Mouse (Mus musculus): ENCODE measurements around the gene Zfp54. TPM values are rescaled to one million over a fixed set of nuclear protein-coding genes. Genes with fewer than 3 reads are reported as not detected.

Gene Zfp54
- 0.26 and 1.1 TPM in 2 replicates for polyA plus RNA-seq (2012; rRNA removed; ENCODE audit: low replicate concordance)

DNA sequence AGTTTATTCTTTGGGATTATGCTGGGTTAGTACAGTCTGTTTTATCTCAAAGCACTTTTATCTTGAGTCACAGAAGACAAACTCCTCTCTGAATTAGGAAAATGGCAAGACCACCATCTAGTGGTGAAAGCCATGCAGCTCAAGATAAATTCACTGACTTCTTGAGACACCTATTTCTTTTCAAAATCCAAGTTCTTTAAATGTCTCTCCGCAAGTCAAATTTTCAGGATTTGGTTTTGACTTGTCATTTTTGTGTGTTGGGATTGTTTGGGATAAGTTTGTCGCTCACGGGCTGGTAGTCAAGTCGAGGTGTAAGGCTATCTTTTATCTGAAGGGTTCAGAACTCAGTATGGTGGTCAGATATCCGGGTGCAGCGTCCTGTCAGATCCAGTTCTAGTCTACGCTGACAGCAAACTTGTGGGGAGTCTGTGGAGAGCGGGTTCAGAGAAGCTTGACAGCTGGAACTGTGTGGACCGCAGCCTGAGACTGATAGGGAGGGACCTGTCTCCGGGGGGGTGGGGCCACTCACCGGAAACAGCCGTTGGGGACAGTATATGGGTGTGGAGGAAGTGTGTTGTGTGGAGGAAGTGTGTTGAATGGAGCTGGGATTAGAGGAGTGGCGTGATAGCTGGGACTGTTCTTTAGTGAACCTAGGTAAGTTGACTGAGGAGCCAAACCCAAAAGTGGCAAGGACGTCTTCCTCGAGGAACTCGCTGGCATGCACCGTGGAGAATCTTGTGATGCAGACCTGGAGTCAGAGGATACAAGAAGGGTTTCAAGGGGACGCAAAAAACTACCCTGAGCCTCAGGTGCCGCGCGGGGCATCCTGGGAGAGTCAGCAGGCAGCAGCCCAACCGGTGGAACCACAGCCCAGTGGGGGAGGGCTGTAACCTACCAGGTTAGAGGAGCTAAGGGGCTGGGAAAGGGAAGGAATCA, at the start of gene Zfp54:
Gene Zfp54, plus strand, starts transcription at position 564 of the 936 bp plus-strand sequence.

DNA sequence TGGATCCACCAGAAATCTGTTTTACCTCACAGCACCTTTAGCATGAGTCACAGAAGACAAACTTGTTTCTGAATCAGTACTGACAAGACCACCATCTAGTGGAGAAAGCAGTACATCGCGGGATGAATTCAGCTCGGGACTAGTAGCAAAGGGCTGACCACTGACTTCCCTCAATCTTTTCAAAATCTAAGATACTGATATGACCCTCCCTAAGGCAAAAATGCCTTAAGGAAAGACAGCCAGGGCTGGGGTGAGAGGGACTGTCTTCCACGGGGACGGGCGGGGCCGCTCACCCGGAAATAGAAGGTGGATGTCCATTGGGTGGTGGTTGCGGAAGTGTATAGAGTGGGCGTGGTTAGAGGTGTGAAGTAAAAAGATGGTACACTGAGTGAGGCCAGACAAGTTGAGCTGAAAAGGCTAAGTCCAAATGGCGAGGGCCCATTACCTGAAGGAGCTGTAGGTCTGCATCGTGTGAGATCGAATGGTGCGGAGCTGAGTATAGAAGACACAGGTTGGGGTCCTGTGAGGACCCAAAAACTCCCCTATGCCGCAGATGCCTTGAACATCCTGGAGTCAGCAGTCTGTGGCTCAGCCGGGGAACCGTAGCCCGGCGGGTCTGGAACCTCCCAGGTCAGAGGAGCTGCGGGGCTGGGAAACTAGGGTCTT, 39.5 kb upstream of the Zfp54 start, which contains the start of gene Zfp677:
Gene Zfp677, plus strand, starts transcription at position 358 of the 666 bp plus-strand sequence.

DNA sequence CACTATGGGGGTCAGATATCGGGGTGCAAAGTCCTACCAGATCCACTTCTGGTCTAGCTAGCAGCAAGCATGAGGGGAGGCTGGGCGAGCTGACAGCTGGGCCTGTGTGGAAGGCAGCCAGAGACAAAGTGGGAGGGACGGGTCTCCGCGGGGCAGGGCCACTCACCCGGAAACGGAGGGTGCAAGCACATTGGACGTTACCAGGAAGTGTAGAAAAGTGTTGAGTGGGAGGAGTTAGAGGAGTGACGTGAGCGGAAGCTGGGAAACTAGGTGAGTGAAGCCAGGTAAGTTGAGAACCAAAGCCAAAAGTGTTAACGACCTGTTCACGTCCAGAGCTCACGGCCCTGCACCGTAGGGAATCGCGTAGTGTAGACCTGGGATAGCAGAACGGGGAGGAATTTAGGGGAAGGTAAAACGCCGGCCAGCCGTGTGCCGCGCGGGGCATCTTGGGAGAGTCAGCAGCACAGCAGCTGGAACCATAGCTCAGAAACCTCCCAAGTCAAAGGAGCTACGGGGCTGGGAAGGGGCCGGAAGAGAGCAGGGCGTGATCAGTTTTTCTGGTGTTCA, 27.2 kb downstream of the Zfp54 start, which contains the start of gene Zfp51:
Gene Zfp51, plus strand, starts transcription at position 237 of the 567 bp plus-strand sequence.

Other genes starting within 250 kb of the Zfp54 start
- gene Vmn1r234, start 197.1 kb upstream of the Zfp54 start, polyA plus RNA-seq (2012; rRNA removed; ENCODE audit: low replicate concordance) = not detected in 2 replicates
- gene Vmn1r235, start 166.8 kb upstream of the Zfp54 start, polyA plus RNA-seq (2012; rRNA removed; ENCODE audit: low replicate concordance) = not detected in 2 replicates
- gene Vmn1r236, start 140.3 kb upstream of the Zfp54 start, polyA plus RNA-seq (2012; rRNA removed; ENCODE audit: low replicate concordance) = not detected in 2 replicates
- not detected in 2 replicates for gene Vmn1r237, start 111.4 kb upstream of the Zfp54 start, polyA plus RNA-seq (2012; rRNA removed; ENCODE audit: low replicate concordance)
- 0.13 and 0.47 TPM in 2 replicates for gene Zfp677, start 39.5 kb upstream of the Zfp54 start, polyA plus RNA-seq (2012; rRNA removed; ENCODE audit: low replicate concordance)
- gene Zfp51, start 27.1 kb downstream of the Zfp54 start, polyA plus RNA-seq (2012; rRNA removed; ENCODE audit: low replicate concordance) = 0.42 and 0.99 TPM in 2 replicates
- gene Zfp53, start 65.8 kb downstream of the Zfp54 start, polyA plus RNA-seq (2012; rRNA removed; ENCODE audit: low replicate concordance) = 1.5 and 2.2 TPM in 2 replicates
- gene Zfp52, start 112.3 kb downstream of the Zfp54 start, polyA plus RNA-seq (2012; rRNA removed; ENCODE audit: low replicate concordance) = 0.14 and 0.76 TPM in 2 replicates
- gene Zfp948, start 143.8 kb downstream of the Zfp54 start, polyA plus RNA-seq (2012; rRNA removed; ENCODE audit: low replicate concordance) = 0.68 and 2.1 TPM in 2 replicates
- gene Zfp983, start 227.4 kb downstream of the Zfp54 start, polyA plus RNA-seq (2012; rRNA removed; ENCODE audit: low replicate concordance) = 0.50 and 0.95 TPM in 2 replicates

Measured in mammary gland, adult 2 months (tissue).